Mouse (Mus musculus): ENCODE measurements around the gene Jarid2. TPM values are rescaled to one million over a fixed set of nuclear protein-coding genes. Genes with fewer than 3 reads are reported as not detected.

The Jarid2 gene
- polyA plus RNA-seq, 1 experiment from 2014 or later, result 31.7 TPM

DNA sequence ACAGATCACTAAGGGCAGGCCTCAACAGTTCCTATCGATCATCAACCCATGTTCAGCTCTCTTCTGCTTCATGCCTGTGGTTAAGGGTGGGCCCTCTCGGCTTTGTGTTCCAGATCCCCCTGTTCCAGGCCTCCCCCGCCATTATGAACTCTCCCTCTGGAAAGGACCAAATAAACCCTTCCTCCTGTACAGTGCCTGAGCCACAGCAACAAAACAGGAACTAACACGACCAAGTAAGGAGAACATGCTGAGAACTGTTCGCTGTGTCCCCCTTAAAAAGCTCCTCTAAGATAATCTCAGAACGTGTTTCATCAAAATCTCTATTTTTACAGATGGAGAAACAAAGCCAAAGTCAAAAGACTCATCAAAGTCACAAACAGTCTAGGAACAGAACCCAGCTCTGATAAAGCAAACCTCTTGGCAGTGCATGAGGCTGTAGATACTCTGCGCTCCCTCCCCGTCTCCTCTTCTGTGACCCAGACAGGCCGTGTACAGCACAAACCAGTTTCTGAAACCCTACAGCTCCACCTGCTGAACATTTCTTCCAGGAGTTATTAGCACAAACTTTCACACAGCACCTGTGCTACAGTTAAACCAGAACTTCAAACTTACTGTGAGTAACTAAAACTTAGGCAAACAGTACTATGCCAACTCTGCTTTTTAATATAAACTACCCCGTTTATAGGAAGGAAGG is 223.3 kb downstream of the Jarid2 start:
- Histone ChIP-seq H3K4me3 (replicated peaks; ENCODE audit: low read depth, low read length) (no peak overlapping the region), H3K9me3 (ENCODE audit: control insufficient read depth, low read length) (no peaks in the 10 kb centered on the region), H3K4me2 (ENCODE audit: low read length) (no peak overlapping the region), H3K36me3 (ENCODE audit: control insufficient read depth, insufficient read depth, low read length) (no peaks in the 10 kb centered on the region), H3K4me1 (ENCODE audit: control insufficient read depth, insufficient read depth, low read length) (peaks cover 5% of the 10 kb centered on the region), H3K9ac (replicated peaks; ENCODE audit: low read length) (no peak overlapping the region), H3K27ac (replicated peaks; ENCODE audit: low read depth, low read length) (no peak overlapping the region), H3K27me3 (ENCODE audit: control insufficient read depth, insufficient read depth, low read length) (no peaks in the 10 kb centered on the region)
- no peak for ATAC-seq (ENCODE audit: low FRiP score, low TSS enrichment)
- 79% methylated on average over 10 of the region's 10 CpGs for WGBS
- DNase-seq, result peak; percentile 37

GRCm38 (mm10) chr13:44953546-44954231 is 224.4 kb downstream of the Jarid2 start:
- Histone ChIP-seq H3K27me3 (ENCODE audit: control insufficient read depth, insufficient read depth, low read length) (no peaks in the 10 kb centered on the region), H3K36me3 (ENCODE audit: control insufficient read depth, insufficient read depth, low read length) (no peaks in the 10 kb centered on the region), H3K4me2 (ENCODE audit: low read length) (no peak overlapping the region), H3K9me3 (ENCODE audit: control insufficient read depth, low read length) (no peaks in the 10 kb centered on the region), H3K4me3 (replicated peaks; ENCODE audit: low read depth, low read length) (no peak overlapping the region), H3K27ac (replicated peaks; ENCODE audit: low read depth, low read length) (no peak overlapping the region), H3K4me1 (ENCODE audit: control insufficient read depth, insufficient read depth, low read length) (no peaks in the 10 kb centered on the region), H3K9ac (replicated peaks; ENCODE audit: low read length) (no peak overlapping the region)
- DNase-seq (no peak), ATAC-seq (ENCODE audit: low FRiP score, low TSS enrichment) (no peak)
- WGBS, result 80% methylated on average over 8 of the region's 8 CpGs

DNA sequence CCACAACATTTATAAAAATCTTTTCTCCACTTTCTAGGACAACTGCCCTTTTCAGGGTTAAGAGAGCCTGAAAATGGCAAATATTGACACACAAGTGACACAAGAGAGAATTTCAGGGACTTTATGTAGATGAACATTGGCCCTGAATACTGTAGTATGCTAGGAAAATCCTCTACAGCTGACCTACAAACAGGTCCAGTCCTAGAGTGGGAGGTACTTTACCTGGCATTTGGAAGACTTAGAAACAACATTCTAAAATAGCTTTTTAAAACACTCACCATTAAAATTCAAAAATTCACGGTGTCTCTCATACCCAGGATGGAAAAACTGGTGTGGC is 224.9 kb downstream of the Jarid2 start:
- Histone ChIP-seq H3K27ac (replicated peaks; ENCODE audit: low read depth, low read length) (no peak overlapping the region), H3K9ac (replicated peaks; ENCODE audit: low read length) (no peak overlapping the region), H3K9me3 (ENCODE audit: control insufficient read depth, low read length) (no peaks in the 10 kb centered on the region), H3K4me1 (ENCODE audit: control insufficient read depth, insufficient read depth, low read length) (no peaks in the 10 kb centered on the region), H3K36me3 (ENCODE audit: control insufficient read depth, insufficient read depth, low read length) (no peaks in the 10 kb centered on the region), H3K4me2 (ENCODE audit: low read length) (no peak overlapping the region), H3K27me3 (ENCODE audit: control insufficient read depth, insufficient read depth, low read length) (no peaks in the 10 kb centered on the region), H3K4me3 (replicated peaks; ENCODE audit: low read depth, low read length) (no peak overlapping the region)
- WGBS, result 95% methylated on average over 1 of the region's 1 CpGs
- DNase-seq (no peak), ATAC-seq (ENCODE audit: low FRiP score, low TSS enrichment) (no peak)

GRCm38 (mm10) chr13:44955781-44956180 is 226.5 kb downstream of the Jarid2 start:
- Histone ChIP-seq H3K27me3 (ENCODE audit: control insufficient read depth, insufficient read depth, low read length) (no peaks in the 10 kb centered on the region), H3K9ac (replicated peaks; ENCODE audit: low read length) (no peak overlapping the region), H3K4me2 (ENCODE audit: low read length) (no peak overlapping the region), H3K4me3 (replicated peaks; ENCODE audit: low read depth, low read length) (no peak overlapping the region), H3K36me3 (ENCODE audit: control insufficient read depth, insufficient read depth, low read length) (no peaks in the 10 kb centered on the region), H3K9me3 (ENCODE audit: control insufficient read depth, low read length) (no peaks in the 10 kb centered on the region), H3K4me1 (ENCODE audit: control insufficient read depth, insufficient read depth, low read length) (no peaks in the 10 kb centered on the region), H3K27ac (replicated peaks; ENCODE audit: low read depth, low read length) (no peak overlapping the region)
- no peak for DNase-seq
- WGBS, result 96% methylated on average over 6 of the region's 6 CpGs
- ATAC-seq (ENCODE audit: low FRiP score, low TSS enrichment), result no peak

DNA sequence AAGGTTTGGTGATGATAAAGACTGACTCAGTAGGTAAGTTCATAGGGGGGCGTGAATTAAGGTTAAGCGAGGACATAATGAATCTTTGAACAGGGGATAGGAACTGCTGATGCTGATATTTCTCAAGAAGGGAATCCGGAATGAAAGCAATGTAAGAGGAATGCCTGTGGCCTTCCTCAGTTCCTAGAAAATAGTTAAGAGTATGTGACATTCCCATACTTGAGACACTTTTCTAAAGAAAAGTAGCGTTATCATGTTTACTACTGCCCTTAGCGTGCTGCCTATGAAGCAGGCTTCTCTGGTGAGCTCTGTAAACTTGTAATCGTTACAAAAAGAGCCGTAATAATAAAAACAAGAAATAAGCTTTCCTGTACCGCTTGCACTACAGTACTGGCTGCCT is 227.8 kb downstream of the Jarid2 start:
- WGBS, result 96% methylated on average over 8 of the region's 8 CpGs
- no peak for ATAC-seq (ENCODE audit: low FRiP score, low TSS enrichment)
- no peak for DNase-seq

GRCm38 (mm10) chr13:44960542-44961291 is 231.4 kb downstream of the Jarid2 start:
- no peak for ATAC-seq (ENCODE audit: low FRiP score, low TSS enrichment)
- Histone ChIP-seq H3K36me3 (ENCODE audit: control insufficient read depth, insufficient read depth, low read length) (no peaks in the 10 kb centered on the region), H3K9ac (replicated peaks; ENCODE audit: low read length) (no peak overlapping the region), H3K4me3 (replicated peaks; ENCODE audit: low read depth, low read length) (no peak overlapping the region), H3K9me3 (ENCODE audit: control insufficient read depth, low read length) (no peaks in the 10 kb centered on the region), H3K4me2 (ENCODE audit: low read length) (no peak overlapping the region), H3K4me1 (ENCODE audit: control insufficient read depth, insufficient read depth, low read length) (no peaks in the 10 kb centered on the region; the same call in 1 of the 2 replicates), H3K27ac (replicated peaks; ENCODE audit: low read depth, low read length) (no peak overlapping the region; the same call in 1 of the 2 replicates), H3K27me3 (ENCODE audit: control insufficient read depth, insufficient read depth, low read length) (no peaks in the 10 kb centered on the region)
- peak; percentile 59 for DNase-seq
- WGBS, result 89% methylated on average over 5 of the region's 5 CpGs

More for the DNA sequence above, 227.8 kb downstream of the Jarid2 start:
- Histone ChIP-seq H3K36me3 (ENCODE audit: control insufficient read depth, insufficient read depth, low read length) (no peaks in the 10 kb centered on the region), H3K27ac (replicated peaks; ENCODE audit: low read depth, low read length) (no peak overlapping the region), H3K4me2 (ENCODE audit: low read length) (no peak overlapping the region), H3K4me3 (replicated peaks; ENCODE audit: low read depth, low read length) (no peak overlapping the region), H3K27me3 (ENCODE audit: control insufficient read depth, insufficient read depth, low read length) (no peaks in the 10 kb centered on the region), H3K9ac (replicated peaks; ENCODE audit: low read length) (no peak overlapping the region), H3K9me3 (ENCODE audit: control insufficient read depth, low read length) (no peaks in the 10 kb centered on the region), H3K4me1 (ENCODE audit: control insufficient read depth, insufficient read depth, low read length) (no peaks in the 10 kb centered on the region; the same call in 1 of the 2 replicates)

Measured in midbrain, embryonic 14.5 days (tissue).